Mouse (Mus musculus): ENCODE measurements around the gene Hebp1.

- TF ChIP-seq CTCF (IDR thresholded peaks at IDR 0.05; ENCODE audit: extremely low read depth, insufficient read depth, insufficient read length, insufficient replicate concordance) (no peak), POLR2A (IDR thresholded peaks at IDR 0.05; ENCODE audit: low read depth, low read length) (no peak)
These were observed 5.9 kb upstream of the Hebp1 start for GRCm38 (mm10) chr6:135203737-135204136.

Measured in spleen, adult 2 months (tissue).